Mouse (Mus musculus): Measurements from ENCODE around the gene Aldh1l1.

DNA sequence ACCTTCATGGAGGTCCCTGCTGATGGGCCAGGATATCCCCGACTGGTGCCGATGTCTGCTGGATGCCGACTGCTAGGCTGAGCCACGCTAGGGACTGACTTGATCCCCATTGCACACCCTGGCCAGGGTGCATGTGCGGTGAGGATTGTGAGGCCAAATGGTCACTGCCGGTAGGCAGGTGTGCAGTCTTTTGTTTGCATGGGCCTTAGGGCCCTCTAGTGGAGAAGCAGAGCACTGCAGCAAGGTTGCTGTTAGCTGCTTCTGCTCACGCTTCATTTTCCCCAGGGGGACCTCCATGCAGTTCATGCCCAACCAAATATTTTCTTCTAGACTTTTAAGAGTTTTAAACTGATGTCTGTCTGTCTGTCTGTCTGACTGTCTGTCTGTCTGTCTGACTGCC is 120.3 kb downstream of the Aldh1l1 start:
- TF ChIP-seq TAL1 (IDR thresholded peaks at IDR 0.05; ENCODE audit: low read length), result no peak
- TF ChIP-seq GATA1 (IDR thresholded peaks at IDR 0.05; ENCODE audit: low read length), result no peak; the same call in 1 of the 2 replicates
